Mouse (Mus musculus): ENCODE results near the gene S100a3. TPM values are rescaled to one million over a fixed set of nuclear protein-coding genes. Genes with fewer than 3 reads are reported as not detected.

S100a3 gene
- polyA plus RNA-seq, 1 experiment from 2014 or later, result not detected

GRCm38 (mm10) chr3:90579433-90579832 lies 19.1 kb downstream of the S100a3 start:
- DNase-seq (ENCODE audit: low spot score), result peak; percentile 21
- Histone ChIP-seq H3K4me3 (ENCODE audit: low read depth, low read length) (no peak overlapping the region), H3K27me3 (ENCODE audit: control insufficient read depth, insufficient read depth, low read length) (no peaks in the 10 kb centered on the region), H3K9me3 (ENCODE audit: control insufficient read depth, low read length) (no peaks in the 10 kb centered on the region), H3K4me1 (replicated peaks; ENCODE audit: control insufficient read depth, insufficient read depth, low read length) (no peaks in the 10 kb centered on the region), H3K9ac (ENCODE audit: low read length) (no peak overlapping the region), H3K4me2 (ENCODE audit: low read depth, low read length, severe bottlenecking) (no peak overlapping the region), H3K27ac (ENCODE audit: low read depth, low read length) (no peak overlapping the region), H3K36me3 (ENCODE audit: control insufficient read depth, insufficient read depth, low read length) (no peaks in the 10 kb centered on the region)
- ATAC-seq (replicated peaks; ENCODE audit: low FRiP score), result no peak
- WGBS, result 81% methylated on average over 7 of the region's 7 CpGs

GRCm38 (mm10) chr3:90581141-90581540 lies 20.8 kb downstream of the S100a3 start:
- Histone ChIP-seq H3K36me3 (ENCODE audit: control insufficient read depth, insufficient read depth, low read length) (no peaks in the 10 kb centered on the region), H3K4me2 (ENCODE audit: low read depth, low read length, severe bottlenecking) (no peak overlapping the region), H3K27me3 (ENCODE audit: control insufficient read depth, insufficient read depth, low read length) (no peaks in the 10 kb centered on the region), H3K4me1 (replicated peaks; ENCODE audit: control insufficient read depth, insufficient read depth, low read length) (no peaks in the 10 kb centered on the region), H3K9me3 (ENCODE audit: control insufficient read depth, low read length) (no peaks in the 10 kb centered on the region), H3K9ac (ENCODE audit: low read length) (no peak overlapping the region), H3K4me3 (ENCODE audit: low read depth, low read length) (no peak overlapping the region), H3K27ac (ENCODE audit: low read depth, low read length) (no peak overlapping the region)
- WGBS, result 90% methylated on average over 5 of the region's 5 CpGs
- DNase-seq (ENCODE audit: low spot score), result peak; percentile 17
- no peak for ATAC-seq (replicated peaks; ENCODE audit: low FRiP score)

- no peak for ATAC-seq (replicated peaks; ENCODE audit: low FRiP score)
- WGBS, result 90% methylated on average over 1 of the region's 1 CpGs
- Histone ChIP-seq H3K4me2 (ENCODE audit: low read depth, low read length, severe bottlenecking) (no peak overlapping the region), H3K4me3 (ENCODE audit: low read depth, low read length) (no peak overlapping the region), H3K27me3 (ENCODE audit: control insufficient read depth, insufficient read depth, low read length) (no peaks in the 10 kb centered on the region), H3K9me3 (ENCODE audit: control insufficient read depth, low read length) (no peaks in the 10 kb centered on the region), H3K4me1 (replicated peaks; ENCODE audit: control insufficient read depth, insufficient read depth, low read length) (no peaks in the 10 kb centered on the region), H3K36me3 (ENCODE audit: control insufficient read depth, insufficient read depth, low read length) (no peaks in the 10 kb centered on the region), H3K27ac (ENCODE audit: low read depth, low read length) (no peak overlapping the region), H3K9ac (ENCODE audit: low read length) (no peak overlapping the region)
- DNase-seq (ENCODE audit: low spot score), result peak; percentile 46
These were observed 21.8 kb downstream of the S100a3 start for GRCm38 (mm10) chr3:90582156-90582555.

GRCm38 (mm10) chr3:90582556-90582955 lies 22.2 kb downstream of the S100a3 start:
- DNase-seq (ENCODE audit: low spot score) (peak; percentile 30), ATAC-seq (replicated peaks; ENCODE audit: low FRiP score) (no peak)
- Histone ChIP-seq H3K27ac (ENCODE audit: low read depth, low read length) (no peak overlapping the region), H3K4me1 (replicated peaks; ENCODE audit: control insufficient read depth, insufficient read depth, low read length) (no peaks in the 10 kb centered on the region), H3K4me3 (ENCODE audit: low read depth, low read length) (no peak overlapping the region), H3K4me2 (ENCODE audit: low read depth, low read length, severe bottlenecking) (no peak overlapping the region), H3K9ac (ENCODE audit: low read length) (no peak overlapping the region), H3K27me3 (ENCODE audit: control insufficient read depth, insufficient read depth, low read length) (no peaks in the 10 kb centered on the region), H3K9me3 (ENCODE audit: control insufficient read depth, low read length) (no peaks in the 10 kb centered on the region), H3K36me3 (ENCODE audit: control insufficient read depth, insufficient read depth, low read length) (no peaks in the 10 kb centered on the region)
- WGBS, result 84% methylated on average over 4 of the region's 4 CpGs

- H3K9ac ChIP-seq (ENCODE audit: low read length), result no peak overlapping the region
- no peak overlapping the region for H3K4me2 ChIP-seq (ENCODE audit: low read depth, low read length, severe bottlenecking)
- no peaks in the 10 kb centered on the region for H3K36me3 ChIP-seq (ENCODE audit: control insufficient read depth, insufficient read depth, low read length)
- H3K4me3 ChIP-seq (ENCODE audit: low read depth, low read length), result no peak overlapping the region
- ATAC-seq (replicated peaks; ENCODE audit: low FRiP score), result no peak
- no peaks in the 10 kb centered on the region for H3K4me1 ChIP-seq (replicated peaks; ENCODE audit: control insufficient read depth, insufficient read depth, low read length)
- 72% methylated on average over 3 of the region's 3 CpGs for WGBS
- DNase-seq (ENCODE audit: low spot score), result no peak
- no peaks in the 10 kb centered on the region for H3K9me3 ChIP-seq (ENCODE audit: control insufficient read depth, low read length)
- no peaks in the 10 kb centered on the region for H3K27me3 ChIP-seq (ENCODE audit: control insufficient read depth, insufficient read depth, low read length)
- no peak overlapping the region for H3K27ac ChIP-seq (ENCODE audit: low read depth, low read length)
These were observed 23.5 kb downstream of the S100a3 start for GRCm38 (mm10) chr3:90583893-90584292.

- H3K27ac ChIP-seq (ENCODE audit: low read depth, low read length), result no peak overlapping the region
- H3K36me3 ChIP-seq (ENCODE audit: control insufficient read depth, insufficient read depth, low read length), result no peaks in the 10 kb centered on the region
- 34% methylated on average over 5 of the region's 5 CpGs for WGBS
- ATAC-seq (replicated peaks; ENCODE audit: low FRiP score), result peak; percentile 64
- H3K9ac ChIP-seq (ENCODE audit: low read length), result no peak overlapping the region
- H3K4me2 ChIP-seq (ENCODE audit: low read depth, low read length, severe bottlenecking), result no peak overlapping the region
- no peak overlapping the region for H3K4me3 ChIP-seq (ENCODE audit: low read depth, low read length)
- no peaks in the 10 kb centered on the region for H3K9me3 ChIP-seq (ENCODE audit: control insufficient read depth, low read length)
- H3K4me1 ChIP-seq (replicated peaks; ENCODE audit: control insufficient read depth, insufficient read depth, low read length), result no peaks in the 10 kb centered on the region
- peak; percentile 70 for DNase-seq (ENCODE audit: low spot score)
- no peaks in the 10 kb centered on the region for H3K27me3 ChIP-seq (ENCODE audit: control insufficient read depth, insufficient read depth, low read length)
These were observed 25.2 kb downstream of the S100a3 start for GRCm38 (mm10) chr3:90585595-90585994.

- H3K27me3 ChIP-seq (ENCODE audit: control insufficient read depth, insufficient read depth, low read length), result no peaks in the 10 kb centered on the region
- DNase-seq (ENCODE audit: low spot score) (peak; percentile 45), ATAC-seq (replicated peaks; ENCODE audit: low FRiP score) (no peak)
- H3K4me3 ChIP-seq (ENCODE audit: low read depth, low read length), result no peak overlapping the region
- no peak overlapping the region for H3K4me2 ChIP-seq (ENCODE audit: low read depth, low read length, severe bottlenecking)
- 82% methylated on average over 15 of the region's 15 CpGs for WGBS
- H3K36me3 ChIP-seq (ENCODE audit: control insufficient read depth, insufficient read depth, low read length), result no peaks in the 10 kb centered on the region
- no peak overlapping the region for H3K27ac ChIP-seq (ENCODE audit: low read depth, low read length)
- no peaks in the 10 kb centered on the region for H3K4me1 ChIP-seq (replicated peaks; ENCODE audit: control insufficient read depth, insufficient read depth, low read length)
- H3K9me3 ChIP-seq (ENCODE audit: control insufficient read depth, low read length), result no peaks in the 10 kb centered on the region
- H3K9ac ChIP-seq (ENCODE audit: low read length), result no peak overlapping the region
These were observed 25.8 kb downstream of the S100a3 start for GRCm38 (mm10) chr3:90586016-90586643.

- H3K9ac ChIP-seq (ENCODE audit: low read length), result no peak overlapping the region
- H3K9me3 ChIP-seq (ENCODE audit: control insufficient read depth, low read length), result no peaks in the 10 kb centered on the region
- ATAC-seq (replicated peaks; ENCODE audit: low FRiP score) (no peak), DNase-seq (ENCODE audit: low spot score) (peak; percentile 51)
- 69% methylated on average over 10 of the region's 10 CpGs for WGBS
- H3K27ac ChIP-seq (ENCODE audit: low read depth, low read length), result no peak overlapping the region
- H3K36me3 ChIP-seq (ENCODE audit: control insufficient read depth, insufficient read depth, low read length), result no peaks in the 10 kb centered on the region
- no peak overlapping the region for H3K4me3 ChIP-seq (ENCODE audit: low read depth, low read length)
- H3K4me2 ChIP-seq (ENCODE audit: low read depth, low read length, severe bottlenecking), result no peak overlapping the region
- H3K27me3 ChIP-seq (ENCODE audit: control insufficient read depth, insufficient read depth, low read length), result no peaks in the 10 kb centered on the region
- H3K4me1 ChIP-seq (replicated peaks; ENCODE audit: control insufficient read depth, insufficient read depth, low read length), result no peaks in the 10 kb centered on the region
These were observed 26.5 kb downstream of the S100a3 start for GRCm38 (mm10) chr3:90586906-90587305.

- ATAC-seq (replicated peaks; ENCODE audit: low FRiP score) (no peak), DNase-seq (ENCODE audit: low spot score) (peak; percentile 44)
- H3K9me3 ChIP-seq (ENCODE audit: control insufficient read depth, low read length), result no peaks in the 10 kb centered on the region
- H3K4me3 ChIP-seq (ENCODE audit: low read depth, low read length), result no peak overlapping the region
- H3K4me1 ChIP-seq (replicated peaks; ENCODE audit: control insufficient read depth, insufficient read depth, low read length), result no peaks in the 10 kb centered on the region
- no peak overlapping the region for H3K4me2 ChIP-seq (ENCODE audit: low read depth, low read length, severe bottlenecking)
- no peak overlapping the region for H3K9ac ChIP-seq (ENCODE audit: low read length)
- no peaks in the 10 kb centered on the region for H3K27me3 ChIP-seq (ENCODE audit: control insufficient read depth, insufficient read depth, low read length)
- WGBS, result 92% methylated on average over 14 of the region's 14 CpGs
- H3K36me3 ChIP-seq (ENCODE audit: control insufficient read depth, insufficient read depth, low read length), result no peaks in the 10 kb centered on the region
- H3K27ac ChIP-seq (ENCODE audit: low read depth, low read length), result no peak overlapping the region
These were observed 27.2 kb downstream of the S100a3 start for GRCm38 (mm10) chr3:90587361-90588101.

Data from forebrain, embryonic 11.5 days (tissue).